Mouse (Mus musculus): ENCODE data around the gene Gm28041. TPM values are rescaled to one million over a fixed set of nuclear protein-coding genes. Genes with fewer than 3 reads are reported as not detected.
"Not testable (repeated sequence)": the region's sequence is repeated elsewhere in the genome, so short reads cannot be mapped to it uniquely, and the experiment has no call there.

The Gm28041 gene
- 1.0 TPM for polyA plus RNA-seq (2012; fragmentation: generic; extraction: Trizol)

- Histone ChIP-seq H3K4me2 (ENCODE audit: low read depth) (peak within 1 kb of the TSS; percentile 70), H3K4me3 (peak within 1 kb of the TSS; percentile 20)
- not testable (repeated sequence) for H3K27me3 ChIP-seq (ENCODE audit: control insufficient read depth, insufficient read depth, insufficient read length); H3ac ChIP-seq (ENCODE audit: control insufficient read depth, insufficient read length); H3K36me3 ChIP-seq (ENCODE audit: control insufficient read depth, insufficient read depth); H3K79me2 ChIP-seq (ENCODE audit: control insufficient read depth, insufficient read depth)
Measured at GRCm38 (mm10) chr13:67375050-67375911, at the start of gene Gm28041, which contains the start of gene Zfp456. Gene Gm28041, minus strand, starts transcription at chr13:67375733. Gene Zfp456, minus strand, starts transcription at chr13:67375810.

- H3K36me3 ChIP-seq (ENCODE audit: control insufficient read depth, insufficient read depth); H3ac ChIP-seq (ENCODE audit: control insufficient read depth, insufficient read length); H3K79me2 ChIP-seq (ENCODE audit: control insufficient read depth, insufficient read depth); H3K27me3 ChIP-seq (ENCODE audit: control insufficient read depth, insufficient read depth, insufficient read length); H3K4me3 ChIP-seq; H3K4me2 ChIP-seq (ENCODE audit: low read depth): not testable (repeated sequence)
Measured at GRCm38 (mm10) chr13:67422532-67422931, 47.0 kb upstream of the Gm28041 start.

- H3ac ChIP-seq (ENCODE audit: control insufficient read depth, insufficient read length) = no peak within 1 kb of the TSS
- H3K27me3 ChIP-seq (ENCODE audit: control insufficient read depth, insufficient read depth, insufficient read length) = no peaks in the 10 kb centered on the region
- no peak within 1 kb of the TSS for H3K4me3 ChIP-seq
- H3K4me2 ChIP-seq (ENCODE audit: low read depth) = no peak within 1 kb of the TSS
- TF ChIP-seq TCF3 (IDR thresholded peaks at IDR 0.05; ENCODE audit: insufficient read length, low read depth) (no peak), MAX (IDR thresholded peaks at IDR 0.05; ENCODE audit: low read depth) (no peak), REST (IDR thresholded peaks at IDR 0.05; ENCODE audit: insufficient read depth, insufficient read length) (no peak), E2F4 (IDR thresholded peaks at IDR 0.05; ENCODE audit: insufficient read depth) (no peak), TCF12 (IDR thresholded peaks at IDR 0.05; ENCODE audit: insufficient read depth, poor library complexity, severe bottlenecking) (no peak), SRF (IDR thresholded peaks at IDR 0.05; ENCODE audit: control insufficient read depth, insufficient read length, low read depth) (no peak), MYOG (IDR thresholded peaks at IDR 0.05; ENCODE audit: control insufficient read depth in 1 of 3, insufficient read depth in 1 of 3, insufficient read length in 2 of 3, low read depth in 2 of 3) (no peak), MYOD1 (IDR thresholded peaks at IDR 0.05; ENCODE audit: control insufficient read depth in 1 of 3, insufficient read length in 2 of 3, low read depth in 2 of 3) (no peak), POLR2AphosphoS2 (IDR thresholded peaks at IDR 0.05; ENCODE audit: insufficient read length, low read depth) (no peak), POLR2A (IDR thresholded peaks at IDR 0.05; ENCODE audit: insufficient read length, low read depth) (no peak), USF1 (IDR thresholded peaks at IDR 0.05; ENCODE audit: low read depth) (no peak), CEBPB (IDR thresholded peaks at IDR 0.05; ENCODE audit: insufficient read depth, poor library complexity, severe bottlenecking) (no peak)
- H3K36me3 ChIP-seq (ENCODE audit: control insufficient read depth, insufficient read depth) = no peaks in the 10 kb centered on the region
- no peaks in the 10 kb centered on the region for H3K79me2 ChIP-seq (ENCODE audit: control insufficient read depth, insufficient read depth)
Measured at GRCm38 (mm10) chr13:67421207-67421857, 45.8 kb upstream of the Gm28041 start, which contains the start of gene Zfp459. Gene Zfp459, minus strand, starts transcription at chr13:67421418.

GRCm38 (mm10) chr13:67420558-67421206 is 45.1 kb upstream of the Gm28041 start:
- Histone ChIP-seq H3K36me3 (ENCODE audit: control insufficient read depth, insufficient read depth) (no peaks in the 10 kb centered on the region), H3K4me2 (ENCODE audit: low read depth) (no peak overlapping the region), H3K79me2 (ENCODE audit: control insufficient read depth, insufficient read depth) (no peaks in the 10 kb centered on the region), H3K27me3 (ENCODE audit: control insufficient read depth, insufficient read depth, insufficient read length) (no peaks in the 10 kb centered on the region), H3ac (ENCODE audit: control insufficient read depth, insufficient read length) (no peak overlapping the region), H3K4me3 (no peak overlapping the region)
- TF ChIP-seq USF1 (IDR thresholded peaks at IDR 0.05; ENCODE audit: low read depth) (no peak), E2F4 (IDR thresholded peaks at IDR 0.05; ENCODE audit: insufficient read depth) (no peak)

- no peaks in the 10 kb centered on the region for H3K36me3 ChIP-seq (ENCODE audit: control insufficient read depth, insufficient read depth)
- no peaks in the 10 kb centered on the region for H3K79me2 ChIP-seq (ENCODE audit: control insufficient read depth, insufficient read depth)
- H3K4me3 ChIP-seq = no peak overlapping the region
- TF ChIP-seq CEBPB (IDR thresholded peaks at IDR 0.05; ENCODE audit: insufficient read depth, poor library complexity, severe bottlenecking) (no peak), E2F4 (IDR thresholded peaks at IDR 0.05; ENCODE audit: insufficient read depth) (no peak), TCF12 (IDR thresholded peaks at IDR 0.05; ENCODE audit: insufficient read depth, poor library complexity, severe bottlenecking) (no peak), SRF (IDR thresholded peaks at IDR 0.05; ENCODE audit: control insufficient read depth, insufficient read length, low read depth) (no peak), USF1 (IDR thresholded peaks at IDR 0.05; ENCODE audit: low read depth) (no peak), MYOD1 (IDR thresholded peaks at IDR 0.05; ENCODE audit: control insufficient read depth in 1 of 3, insufficient read length in 2 of 3, low read depth in 2 of 3) (no peak), MAX (IDR thresholded peaks at IDR 0.05; ENCODE audit: low read depth) (no peak)
- no peak overlapping the region for H3K4me2 ChIP-seq (ENCODE audit: low read depth)
- H3K27me3 ChIP-seq (ENCODE audit: control insufficient read depth, insufficient read depth, insufficient read length) = no peaks in the 10 kb centered on the region
- H3ac ChIP-seq (ENCODE audit: control insufficient read depth, insufficient read length) = no peak overlapping the region
Measured at GRCm38 (mm10) chr13:67416811-67417210, 41.3 kb upstream of the Gm28041 start.
